Mouse (Mus musculus): ENCODE data around the gene Arhgap10. TPM values are rescaled to one million over a fixed set of nuclear protein-coding genes. Genes with fewer than 3 reads are reported as not detected.

The Arhgap10 gene
- total RNA-seq, 2 experiments from 2014 or later = 48.3 to 52.2 TPM

DNA sequence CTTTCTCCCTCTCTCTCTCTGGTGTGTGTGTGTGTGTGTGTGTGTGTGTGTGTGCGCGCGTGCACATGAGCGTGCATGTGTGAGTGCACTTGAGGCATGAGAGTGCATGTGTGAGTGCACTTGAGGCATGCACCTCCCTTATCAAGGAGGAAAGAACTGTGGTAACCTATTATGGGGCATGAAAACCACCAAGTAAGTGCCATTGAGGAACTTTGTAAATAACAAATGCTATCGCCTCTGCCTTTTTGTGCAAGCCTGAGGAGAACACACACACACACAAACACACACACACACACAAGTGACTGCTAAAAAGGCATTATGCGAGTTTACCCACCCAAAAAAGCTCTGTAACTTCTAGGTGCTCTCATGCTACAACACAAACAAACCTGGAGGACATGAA is 28.5 kb downstream of the Arhgap10 start:
- intact Hi-C loops (cut with DNase I) = no loop called here
- no peak for DNase-seq

DNA sequence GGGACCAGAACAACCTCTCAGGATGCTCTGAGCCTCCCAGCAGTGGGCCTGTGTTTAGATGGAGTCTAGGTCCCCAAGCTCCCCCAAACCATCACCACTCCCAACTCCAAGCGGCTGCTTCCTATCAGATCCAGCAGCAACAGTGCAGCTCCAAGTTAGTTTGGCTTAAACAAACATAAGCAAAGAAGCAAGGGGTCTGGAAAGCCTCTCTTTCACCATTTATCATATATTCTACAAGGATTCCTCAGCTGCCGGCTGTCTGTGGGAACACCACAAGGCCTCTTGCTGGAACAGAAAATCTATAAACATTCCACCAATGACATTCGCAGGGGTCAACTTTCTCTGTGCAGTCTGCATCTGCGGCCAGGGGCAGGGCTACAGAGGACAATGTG is 29.5 kb downstream of the Arhgap10 start:
- intact Hi-C loops (cut with DNase I) = no loop called here
- DNase-seq = no peak

GRCm38 (mm10) chr8:77487590-77488214 is 30.1 kb downstream of the Arhgap10 start:
- no peak for DNase-seq
- intact Hi-C loops (cut with DNase I) = no loop called here

DNA sequence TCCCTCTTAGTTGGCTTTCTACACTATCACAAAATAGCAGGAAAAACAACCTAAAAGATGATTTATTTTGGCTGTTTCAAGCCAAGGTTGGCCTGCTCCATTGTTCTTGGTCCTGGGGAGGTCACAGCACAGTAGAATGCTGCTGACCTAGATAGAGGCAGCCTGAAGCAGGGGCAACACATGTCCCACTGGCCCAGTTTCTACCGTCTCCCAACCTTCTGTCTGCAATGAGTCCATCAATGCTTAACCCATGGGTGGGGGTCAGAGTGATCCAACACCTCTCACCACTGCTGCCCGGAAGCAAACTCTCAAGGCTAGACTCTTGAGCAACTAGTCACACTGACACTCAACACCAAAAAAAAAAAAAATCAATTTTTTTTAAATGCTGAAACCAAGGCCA is 31.0 kb downstream of the Arhgap10 start:
- intact Hi-C loops (cut with DNase I) = no loop called here
- no peak for DNase-seq

DNA sequence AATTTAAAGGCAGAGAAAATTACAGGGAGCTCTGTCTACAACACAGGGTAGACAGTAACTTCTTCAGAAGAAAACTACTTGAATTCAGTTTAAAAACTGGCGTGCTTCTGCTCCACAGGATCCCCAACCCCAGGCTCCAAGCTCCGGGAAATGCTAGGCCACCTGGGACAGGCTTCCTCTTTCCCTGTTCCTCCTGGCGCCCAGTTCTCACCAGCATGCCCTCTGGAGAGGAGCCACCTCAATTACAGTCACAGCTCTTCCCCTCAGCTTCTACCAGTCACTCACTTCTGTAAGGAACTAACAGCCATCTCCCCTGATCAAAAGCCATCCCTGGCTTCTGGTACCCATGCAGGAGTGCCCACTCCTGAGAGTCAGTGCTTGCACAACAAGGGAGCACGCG is 32.9 kb downstream of the Arhgap10 start:
- DNase-seq = no peak
- intact Hi-C loops (cut with DNase I) = loop anchor here (5.0 kb wide), 1 partner anchor 32 kb away; the partner anchor contains the start of gene Arhgap10

DNA sequence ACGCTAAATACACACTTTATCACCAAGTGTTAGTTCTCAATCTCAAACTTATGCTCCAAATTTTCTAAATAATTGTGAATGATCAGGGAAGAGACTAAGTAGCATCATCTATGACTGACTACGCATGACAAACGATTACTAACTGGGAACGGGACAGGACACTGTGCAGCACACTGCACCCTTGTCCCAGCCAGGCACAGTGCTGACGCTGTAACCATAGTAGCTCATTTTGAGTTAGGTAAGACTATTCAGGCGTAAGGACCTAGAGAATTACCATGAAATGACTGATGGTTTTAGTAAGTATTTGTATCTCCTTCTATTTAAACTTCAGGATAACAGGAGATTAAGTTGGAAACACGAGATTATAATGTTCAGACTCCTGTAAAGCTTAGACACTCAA is 33.5 kb downstream of the Arhgap10 start:
- no peak for DNase-seq
- intact Hi-C loops (cut with DNase I) = loop anchor here (5.0 kb wide), 1 partner anchor 33 kb away; the partner anchor contains the start of gene Arhgap10

DNA sequence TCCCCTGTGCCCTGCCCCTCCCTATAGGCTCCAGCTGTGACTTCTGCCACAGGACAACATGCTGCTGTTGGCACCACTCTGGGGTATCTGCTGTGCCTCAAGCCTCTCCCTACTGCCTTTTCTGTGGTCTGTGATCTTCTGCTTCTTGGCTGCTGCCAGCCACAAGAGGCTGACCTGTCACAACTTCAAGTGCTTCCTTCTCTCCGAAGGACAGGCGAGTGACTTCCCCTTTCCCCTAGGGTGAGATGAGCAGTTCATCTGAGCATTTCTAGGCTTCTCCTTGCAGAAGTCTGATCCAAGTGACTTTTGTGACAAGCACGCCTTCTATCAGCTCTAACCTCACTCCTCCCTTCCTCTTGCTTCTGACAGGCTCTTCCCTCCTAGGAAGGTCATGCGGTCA is 34.1 kb downstream of the Arhgap10 start:
- DNase-seq = no peak
- intact Hi-C loops (cut with DNase I) = loop anchor here (5.0 kb wide), 1 partner anchor 34 kb away; the partner anchor contains the start of gene Arhgap10

GRCm38 (mm10) chr8:77481791-77482190 is 36.0 kb downstream of the Arhgap10 start:
- peak; percentile 32 to 46 for DNase-seq
- intact Hi-C loops (cut with DNase I) = loop anchor here (5.0 kb wide), 1 partner anchor 36 kb away; the partner anchor contains the start of gene Arhgap10

GRCm38 (mm10) chr8:77479995-77480394 is 37.8 kb downstream of the Arhgap10 start:
- intact Hi-C loops (cut with DNase I) = loop anchor here (5.0 kb wide), 1 partner anchor 37 kb away; the partner anchor contains the start of gene Arhgap10
- no peak for DNase-seq

DNA sequence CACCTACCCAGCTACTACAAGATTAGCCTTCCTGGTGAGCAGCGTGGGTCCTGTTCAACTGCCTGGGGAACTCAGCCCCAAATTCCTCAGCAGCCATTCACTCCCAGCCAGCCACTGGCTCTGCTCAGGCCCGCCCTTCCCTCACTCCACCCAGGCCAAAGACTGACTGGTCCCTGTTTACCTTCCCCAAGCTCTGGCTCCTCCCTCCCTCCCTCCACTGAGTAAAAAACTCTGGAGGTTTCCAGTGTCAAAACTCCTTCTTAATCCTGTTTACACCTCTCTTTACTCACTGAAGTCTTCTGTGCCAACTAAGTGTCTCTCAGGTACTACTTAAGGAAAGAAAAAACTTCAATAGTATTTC is 38.9 kb downstream of the Arhgap10 start:
- intact Hi-C loops (cut with DNase I) = no loop called here
- DNase-seq = no peak

- intact Hi-C loops (cut with DNase I) = no loop called here
- no peak for DNase-seq
These were observed 39.4 kb downstream of the Arhgap10 start for GRCm38 (mm10) chr8:77478155-77478912.

DNA sequence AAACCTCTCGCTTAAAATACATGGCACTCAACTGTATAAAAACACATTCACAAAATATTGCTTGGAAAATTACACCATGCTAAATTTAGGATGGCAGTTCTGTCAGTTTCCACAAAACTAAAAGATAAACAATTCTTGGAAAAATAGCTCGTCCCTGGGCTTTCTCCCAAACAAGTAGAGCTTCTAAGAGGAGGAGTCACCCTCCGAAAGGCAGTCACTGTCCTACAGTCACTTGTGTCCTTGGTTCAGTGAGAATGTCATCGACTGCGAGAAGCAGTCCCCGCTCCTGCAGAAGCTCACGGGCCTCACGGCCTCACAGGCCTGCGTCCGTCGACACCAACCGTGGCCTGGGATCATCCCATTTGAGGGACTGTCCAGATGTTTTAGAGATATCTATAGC is 40.1 kb downstream of the Arhgap10 start:
- DNase-seq = no peak

DNA sequence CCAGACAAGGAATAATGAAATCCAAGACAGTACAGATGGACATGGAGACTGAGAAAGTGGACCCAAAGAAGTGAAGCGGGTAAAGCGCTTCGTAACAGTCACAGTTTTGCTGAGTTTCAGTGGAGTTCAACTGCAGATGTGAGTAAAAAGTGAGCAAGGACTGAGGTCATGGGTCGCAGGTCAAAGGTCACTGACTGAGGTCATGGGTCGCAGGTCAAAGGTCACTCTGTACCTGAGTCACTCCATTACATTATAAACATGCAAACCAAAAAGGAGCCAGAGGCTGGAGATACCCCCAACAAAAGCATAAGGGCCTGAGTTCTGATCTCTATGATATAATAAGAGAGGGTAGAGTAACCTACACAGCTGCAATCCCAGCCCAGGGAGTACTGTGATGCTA is 43.1 kb downstream of the Arhgap10 start:
- DNase-seq = no peak
- intact Hi-C loops (cut with DNase I) = no loop called here

More for the DNA sequence above, 40.1 kb downstream of the Arhgap10 start:
- intact Hi-C loops (cut with DNase I) = no loop called here

- intact Hi-C loops (cut with DNase I) = no loop called here
- DNase-seq = no peak
These were observed 44.0 kb downstream of the Arhgap10 start for GRCm38 (mm10) chr8:77473773-77474172.

GRCm38 (mm10) chr8:77473373-77473772 is 44.4 kb downstream of the Arhgap10 start:
- intact Hi-C loops (cut with DNase I) = no loop called here
- peak; percentile 63 to 64 for DNase-seq

- intact Hi-C loops (cut with DNase I) = no loop called here
- no peak for DNase-seq
These were observed 56.4 kb downstream of the Arhgap10 start for GRCm38 (mm10) chr8:77461392-77461791.

DNA sequence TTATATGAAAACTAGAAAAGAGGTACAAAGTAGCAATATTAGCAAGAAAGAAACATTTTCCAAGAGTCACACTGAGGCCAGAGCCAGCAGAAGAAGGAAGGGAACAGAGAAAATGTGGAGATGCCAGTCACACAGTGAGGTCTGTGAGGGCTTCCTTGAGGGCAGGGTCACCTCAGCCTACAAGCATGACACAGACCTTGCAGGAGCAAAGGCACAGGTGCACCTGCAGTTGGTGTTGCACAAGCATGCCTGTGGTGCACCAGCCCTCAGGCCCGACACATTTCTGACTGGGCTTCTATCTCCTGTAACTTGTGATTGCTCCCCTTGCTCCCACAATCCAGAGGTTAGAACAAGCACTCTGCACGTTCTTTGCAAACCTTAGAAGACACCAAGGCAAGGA is 57.4 kb downstream of the Arhgap10 start:
- intact Hi-C loops (cut with DNase I) = no loop called here
- no peak for DNase-seq

DNA sequence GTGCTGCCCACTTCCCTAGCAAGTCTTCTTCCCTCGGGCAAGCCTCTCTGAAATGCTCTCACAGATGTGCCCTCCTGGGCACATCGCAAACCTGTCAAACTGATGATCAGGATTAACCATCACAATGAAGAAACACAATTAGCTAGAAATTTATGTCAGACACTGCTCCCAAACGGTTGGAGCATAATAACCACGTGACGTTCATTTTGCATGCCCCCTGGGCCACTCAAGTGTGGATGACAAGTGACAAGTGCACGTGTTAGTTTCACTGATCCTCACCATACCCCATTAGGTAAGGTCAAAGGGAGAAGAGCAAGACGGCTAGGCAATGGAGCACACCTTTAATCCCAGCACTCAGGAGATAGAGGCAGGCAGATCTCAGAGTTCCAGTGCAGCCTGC is 58.1 kb downstream of the Arhgap10 start:
- no peak for DNase-seq
- intact Hi-C loops (cut with DNase I) = no loop called here

DNA sequence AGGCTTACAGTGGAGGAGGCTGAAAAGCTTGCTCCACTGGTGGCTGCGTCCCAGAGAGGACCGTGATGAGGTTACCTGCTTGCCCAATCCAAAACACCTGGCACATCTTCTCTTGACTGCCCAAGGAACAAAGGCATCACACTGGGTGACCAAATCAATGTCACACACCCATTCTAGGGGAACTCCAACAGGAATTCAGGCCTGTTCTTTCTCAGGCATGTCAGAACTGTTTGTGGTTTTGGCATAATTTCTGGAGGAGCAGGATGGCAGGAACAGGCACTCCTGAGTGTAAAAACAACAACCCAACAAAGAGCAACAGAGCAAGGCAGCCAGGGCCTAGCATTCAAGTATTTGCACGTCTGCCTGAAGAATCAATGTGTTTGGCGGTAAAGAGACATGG is 59.2 kb downstream of the Arhgap10 start:
- intact Hi-C loops (cut with DNase I) = no loop called here
- DNase-seq = no peak

GRCm38 (mm10) chr8:77456263-77456662 is 61.5 kb downstream of the Arhgap10 start:
- intact Hi-C loops (cut with DNase I) = no loop called here

GRCm38 (mm10) chr8:77453836-77454235 is 63.9 kb downstream of the Arhgap10 start:
- intact Hi-C loops (cut with DNase I) = no loop called here
- DNase-seq = no peak

More at GRCm38 (mm10) chr8:77456263-77456662, 61.5 kb downstream of the Arhgap10 start:
- no peak for DNase-seq
